Mouse (Mus musculus): ENCODE results near the gene Lmo2. TPM values are rescaled to one million over a fixed set of nuclear protein-coding genes. Genes with fewer than 3 reads are reported as not detected.
"Not testable (repeated sequence)": the region's sequence is repeated elsewhere in the genome, so short reads cannot be mapped to it uniquely, and the experiment has no call there.

Gene Lmo2
- total RNA-seq, 2 experiments from 2014 or later = 92.3 to 186 TPM

DNA sequence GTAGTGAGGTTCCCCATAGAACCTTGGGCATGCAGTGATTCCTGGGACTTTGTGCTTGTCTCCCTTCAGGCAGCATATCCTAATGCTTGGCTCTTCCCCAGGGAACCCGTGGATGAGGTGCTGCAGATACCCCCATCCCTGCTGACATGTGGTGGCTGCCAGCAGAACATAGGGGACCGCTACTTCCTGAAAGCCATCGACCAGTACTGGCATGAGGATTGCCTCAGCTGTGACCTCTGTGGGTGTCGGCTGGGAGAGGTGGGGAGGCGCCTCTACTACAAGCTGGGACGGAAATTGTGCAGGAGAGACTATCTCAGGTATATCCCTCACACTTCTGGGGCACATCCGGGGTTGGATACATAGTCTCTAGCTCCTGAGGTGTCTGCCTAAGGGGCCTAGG, 18.1 kb downstream of the Lmo2 start:
- ATAC-seq (ENCODE audit: poor library complexity, severe bottlenecking) = peak; percentile 75

DNA sequence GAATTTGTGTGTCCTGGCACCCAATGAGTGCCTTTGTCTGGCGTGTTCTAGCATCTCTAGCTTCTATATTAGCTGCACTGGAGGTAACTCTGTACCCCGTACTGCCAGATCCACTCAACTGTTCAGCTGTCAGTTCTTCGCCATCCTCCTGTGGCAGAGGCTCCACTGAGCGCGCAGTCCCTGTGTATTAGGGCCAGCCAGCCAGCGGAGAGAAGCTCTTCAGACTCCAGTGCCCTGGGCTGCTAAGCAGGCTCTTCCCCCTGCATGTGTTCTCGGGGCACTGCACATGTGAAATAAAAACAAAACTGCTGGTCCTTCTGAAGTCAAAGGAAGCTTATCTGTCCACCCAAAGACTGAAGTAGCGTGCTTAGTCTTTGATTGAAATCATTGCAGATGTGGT, 19.4 kb downstream of the Lmo2 start:
- no peak for ATAC-seq (ENCODE audit: poor library complexity, severe bottlenecking)

DNA sequence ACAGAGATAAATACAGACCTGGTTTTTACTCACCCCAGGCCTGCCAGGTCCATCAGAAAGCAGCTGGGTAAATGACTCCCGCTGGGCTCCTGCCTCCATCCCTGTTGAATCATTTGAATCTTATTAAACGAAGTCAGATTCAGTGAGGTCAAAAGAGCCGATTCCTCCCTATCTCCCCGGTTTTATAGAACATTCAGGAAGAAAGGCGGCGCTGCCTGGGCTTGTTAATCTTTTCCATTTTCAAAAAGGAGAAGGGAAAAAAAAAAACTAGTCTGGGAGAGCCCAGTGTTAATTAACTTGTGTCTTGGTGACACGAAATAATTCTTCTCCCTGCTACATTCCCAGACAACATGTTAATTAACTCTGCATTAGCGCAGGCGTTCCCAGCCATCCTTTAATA, 19.9 kb downstream of the Lmo2 start:
- no peak for ATAC-seq (ENCODE audit: poor library complexity, severe bottlenecking)

- peak; percentile 88 for ATAC-seq (ENCODE audit: poor library complexity, severe bottlenecking)
Observed at GRCm38 (mm10) chr2:103982250-103982649, 24.5 kb downstream of the Lmo2 start.

GRCm38 (mm10) chr2:103983146-103983545, 25.4 kb downstream of the Lmo2 start:
- ATAC-seq (ENCODE audit: poor library complexity, severe bottlenecking) = no peak

DNA sequence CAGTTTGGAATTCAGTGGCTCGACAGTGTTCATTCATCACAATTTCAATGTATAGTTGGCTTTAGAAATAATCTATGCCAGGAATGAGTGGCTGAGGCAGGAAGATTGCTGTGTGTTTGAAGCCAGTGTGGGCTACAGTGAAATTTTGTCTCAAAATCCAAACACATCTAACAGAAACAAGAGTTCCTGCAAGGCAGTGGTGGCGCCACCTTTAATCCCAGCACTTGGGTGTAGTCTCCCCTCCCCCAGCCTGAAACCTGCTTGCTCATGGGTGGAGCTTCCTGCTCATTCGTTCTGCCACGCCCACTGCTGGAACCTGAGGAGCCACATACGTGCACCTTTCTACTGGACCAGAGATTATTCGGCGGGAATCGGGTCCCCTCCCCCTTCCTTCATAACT, 29.8 kb downstream of the Lmo2 start:
- not testable (repeated sequence) for ATAC-seq (ENCODE audit: poor library complexity, severe bottlenecking)

GRCm38 (mm10) chr2:103989724-103990123, 31.9 kb downstream of the Lmo2 start:
- ATAC-seq (ENCODE audit: poor library complexity, severe bottlenecking) = no peak

- ATAC-seq (ENCODE audit: poor library complexity, severe bottlenecking) = peak; percentile 35; the same call in 1 of the 2 replicates
Observed at GRCm38 (mm10) chr2:103991303-103991702, 33.5 kb downstream of the Lmo2 start.

DNA sequence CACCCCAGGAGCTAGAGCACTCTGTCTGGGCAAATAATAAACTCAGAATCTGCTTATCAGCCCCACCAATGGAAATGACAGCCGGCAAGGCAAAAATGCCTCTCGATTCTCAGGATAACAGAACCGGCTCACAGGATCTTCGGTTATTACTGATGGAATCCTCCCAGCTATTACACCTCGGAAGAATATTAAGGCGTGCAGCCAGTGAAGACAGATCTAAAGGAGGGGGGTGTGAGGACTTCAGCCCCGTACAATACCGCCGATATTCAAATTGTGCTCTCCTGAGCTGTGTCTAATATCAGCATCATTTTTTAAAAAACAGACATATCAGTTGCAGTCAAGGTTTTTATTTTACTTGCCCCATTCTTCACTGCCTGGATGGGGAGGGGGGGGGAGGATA, 34.4 kb downstream of the Lmo2 start:
- no peak for ATAC-seq (ENCODE audit: poor library complexity, severe bottlenecking)

DNA sequence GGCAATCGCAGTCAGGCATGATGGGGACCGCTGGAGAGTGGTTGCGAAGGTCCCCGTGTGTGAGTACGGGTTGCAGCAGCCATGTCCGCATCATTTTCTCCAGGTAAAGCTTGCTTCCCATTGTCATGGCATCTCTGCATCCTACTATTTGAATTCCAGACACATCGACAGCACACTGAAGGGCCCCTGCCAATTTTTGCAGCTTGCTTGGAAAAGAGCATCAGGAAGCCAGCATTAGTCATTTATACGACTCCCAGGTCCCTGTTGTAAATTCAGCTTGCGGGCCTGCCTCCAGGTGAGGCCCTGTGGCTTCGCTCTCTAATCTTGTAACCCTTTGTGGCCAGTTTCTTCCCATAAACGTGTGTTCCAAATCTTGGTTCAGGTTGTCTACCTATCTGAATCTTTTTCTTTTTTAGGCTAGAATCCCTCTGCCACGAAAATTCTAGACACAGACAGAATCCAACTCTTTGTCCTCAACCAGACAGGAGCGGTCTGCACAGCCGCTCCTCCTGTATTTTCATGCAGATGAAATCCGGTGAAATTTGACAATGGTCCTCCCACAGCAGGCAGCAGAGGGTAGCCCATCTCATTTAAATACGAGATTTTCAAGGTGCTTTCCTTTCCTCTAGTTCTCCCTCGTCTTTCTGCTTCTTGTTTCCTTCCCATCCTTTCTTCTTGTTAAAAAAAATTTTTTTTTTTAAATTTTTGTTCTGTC, 35.0 kb downstream of the Lmo2 start:
- no peak for ATAC-seq (ENCODE audit: poor library complexity, severe bottlenecking)

DNA sequence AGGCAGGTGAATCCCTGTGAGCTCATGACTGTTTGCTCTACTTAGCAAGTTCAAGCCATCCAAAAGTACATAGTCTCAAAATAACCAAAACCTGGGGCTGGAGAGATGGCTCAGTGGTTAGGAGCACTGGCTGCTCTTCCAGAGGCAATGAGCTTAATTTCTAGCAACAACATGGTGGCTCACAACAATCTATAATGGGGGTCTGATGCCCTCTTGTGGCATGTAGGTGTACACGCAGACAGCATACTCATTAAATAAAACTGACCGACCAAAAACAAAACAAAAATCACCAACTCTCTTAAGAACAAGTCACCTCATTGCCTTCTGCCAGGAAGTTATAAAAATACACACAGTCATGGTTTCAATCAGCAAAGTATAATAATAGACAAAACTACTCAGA, 43.3 kb downstream of the Lmo2 start:
- peak; percentile 92 for ATAC-seq (ENCODE audit: poor library complexity, severe bottlenecking)

GRCm38 (mm10) chr2:104001861-104002260, 44.1 kb downstream of the Lmo2 start:
- ATAC-seq (ENCODE audit: poor library complexity, severe bottlenecking) = no peak

DNA sequence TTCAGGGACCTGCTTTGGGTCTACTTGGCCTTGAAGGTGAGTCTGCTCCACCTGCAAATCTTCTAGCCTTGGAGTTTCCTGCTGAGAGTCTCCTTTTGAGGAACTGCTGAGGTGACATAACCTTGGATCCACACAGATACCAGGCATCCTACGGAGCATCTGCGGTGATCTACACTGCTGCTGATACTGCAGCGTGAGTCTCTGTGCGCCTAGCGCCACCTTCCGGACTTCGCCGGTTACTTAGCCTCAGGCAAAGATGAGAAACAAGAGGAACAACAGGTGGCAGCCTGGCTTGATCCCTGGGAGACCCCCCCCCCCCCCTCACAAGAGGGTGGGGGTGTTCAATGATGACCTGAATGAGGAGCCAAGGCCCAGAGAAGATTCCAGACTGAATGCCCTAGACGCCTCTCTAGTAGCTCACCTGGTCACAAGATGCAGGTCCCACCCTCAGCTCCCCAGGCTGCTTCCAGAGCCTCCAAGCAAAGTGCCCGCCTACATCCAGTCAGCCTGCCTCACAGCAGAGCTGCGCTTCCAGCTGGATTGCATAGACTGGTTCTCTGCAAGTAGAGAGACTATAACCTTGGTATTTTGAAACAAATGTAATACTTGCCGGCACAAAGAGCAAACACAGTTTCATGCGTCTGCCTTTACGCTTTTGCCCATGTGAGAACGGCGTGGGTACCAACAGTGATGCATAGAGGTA, 45.1 kb downstream of the Lmo2 start:
- peak; percentile 85 for ATAC-seq (ENCODE audit: poor library complexity, severe bottlenecking)

- ATAC-seq (ENCODE audit: poor library complexity, severe bottlenecking) = no peak
Observed at GRCm38 (mm10) chr2:104007793-104008519, 50.2 kb downstream of the Lmo2 start.

DNA sequence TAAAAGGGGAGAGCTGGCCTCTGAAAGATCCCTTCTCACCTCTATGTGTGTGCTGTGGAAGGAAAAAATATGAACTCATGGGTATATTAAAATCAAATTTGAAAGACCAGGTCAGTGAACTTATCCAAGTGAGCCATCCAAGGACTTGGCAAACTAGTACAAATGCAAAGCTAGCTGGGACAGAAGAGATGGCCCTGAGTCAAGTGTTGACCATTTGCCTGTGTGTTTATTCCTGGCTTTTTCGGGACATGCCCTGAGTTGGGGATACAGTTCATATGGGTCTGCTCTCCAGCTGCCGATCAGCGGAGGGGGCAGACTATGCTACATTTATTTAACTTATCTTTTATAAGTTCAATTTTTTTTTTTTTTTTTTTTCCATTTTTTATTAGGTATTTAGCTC, 51.1 kb downstream of the Lmo2 start:
- ATAC-seq (ENCODE audit: poor library complexity, severe bottlenecking) = not testable (repeated sequence)

DNA sequence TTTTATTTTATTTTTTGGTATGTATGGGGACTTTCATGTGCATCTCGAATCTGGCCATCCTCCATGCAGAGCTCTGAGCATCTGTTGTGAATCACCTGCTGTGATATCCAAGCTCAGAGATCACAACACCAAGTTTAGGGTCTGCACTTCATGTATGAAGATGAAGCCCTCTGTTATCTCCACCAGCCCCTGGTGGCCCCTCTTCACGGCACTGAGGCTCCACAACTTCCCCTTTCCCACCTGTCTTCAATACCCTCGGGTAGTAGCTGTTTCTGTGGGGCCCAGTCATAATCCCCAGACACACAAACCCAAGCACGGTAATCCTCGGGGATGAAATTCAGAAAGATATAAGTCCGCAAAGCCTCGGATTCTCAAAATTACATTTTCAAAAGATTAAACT, 65.3 kb downstream of the Lmo2 start:
- no peak for ATAC-seq (ENCODE audit: poor library complexity, severe bottlenecking)

DNA sequence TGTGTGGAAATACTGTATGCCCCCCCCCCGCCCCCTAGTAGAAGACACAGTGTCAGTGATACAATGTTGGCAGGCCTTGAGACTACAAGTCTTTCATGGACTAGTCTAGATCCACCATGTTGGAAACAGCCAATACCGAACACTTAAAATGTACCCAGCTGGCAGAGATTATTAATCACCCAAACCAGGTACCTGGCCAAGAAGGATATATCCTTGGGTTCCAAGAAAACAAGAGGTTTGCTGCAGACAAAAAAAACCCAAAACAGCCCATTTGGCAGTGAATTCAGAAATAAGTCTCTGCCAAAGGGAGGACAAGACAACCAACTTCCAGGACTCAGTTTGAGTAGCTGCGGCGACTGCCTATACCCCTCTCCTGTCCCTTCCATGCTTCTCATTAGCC, 66.9 kb downstream of the Lmo2 start:
- ATAC-seq (ENCODE audit: poor library complexity, severe bottlenecking) = no peak

- peak; percentile 87 for ATAC-seq (ENCODE audit: poor library complexity, severe bottlenecking)
Observed at GRCm38 (mm10) chr2:104027458-104028138, 69.8 kb downstream of the Lmo2 start, which contains the start of gene Fbxo3. TSS of gene Fbxo3 (plus strand) at chr2:104027721.

DNA sequence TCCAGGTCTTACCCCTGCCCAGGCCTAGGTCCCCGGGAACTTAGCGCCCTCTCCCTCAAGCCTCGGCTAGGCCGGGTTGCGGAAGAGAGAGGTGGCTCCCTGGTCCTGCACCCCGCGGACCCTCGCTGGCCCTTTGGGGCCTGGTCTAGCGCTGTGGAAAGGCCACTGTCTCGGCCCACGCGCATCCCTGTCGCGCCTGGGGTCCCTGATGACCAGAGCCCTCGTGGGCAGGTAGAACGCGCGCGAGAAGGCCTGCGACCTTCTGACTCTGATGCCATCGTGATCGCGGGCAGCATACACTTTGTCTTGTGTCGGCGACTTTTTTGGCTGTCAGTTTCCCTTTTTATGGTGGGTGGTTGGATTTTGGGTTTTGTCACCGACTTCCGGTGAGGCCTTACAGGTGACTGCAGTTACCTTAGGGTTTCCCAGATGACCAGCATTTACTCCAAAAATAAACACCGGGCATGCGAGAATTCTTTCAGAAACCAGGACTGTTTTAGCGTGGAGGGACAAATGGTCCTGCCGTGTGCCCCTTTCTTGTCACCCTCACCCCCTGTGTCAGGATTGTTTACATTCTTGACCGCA, 70.4 kb downstream of the Lmo2 start, which contains the start of gene 4931422A03Rik:
Gene 4931422A03Rik (minus strand): TSS at position 223 of the 585 bp plus-strand sequence.
- peak; percentile 45 for ATAC-seq (ENCODE audit: poor library complexity, severe bottlenecking)

- ATAC-seq (ENCODE audit: poor library complexity, severe bottlenecking) = no peak
Observed at GRCm38 (mm10) chr2:104029074-104029473, 71.3 kb downstream of the Lmo2 start.

DNA sequence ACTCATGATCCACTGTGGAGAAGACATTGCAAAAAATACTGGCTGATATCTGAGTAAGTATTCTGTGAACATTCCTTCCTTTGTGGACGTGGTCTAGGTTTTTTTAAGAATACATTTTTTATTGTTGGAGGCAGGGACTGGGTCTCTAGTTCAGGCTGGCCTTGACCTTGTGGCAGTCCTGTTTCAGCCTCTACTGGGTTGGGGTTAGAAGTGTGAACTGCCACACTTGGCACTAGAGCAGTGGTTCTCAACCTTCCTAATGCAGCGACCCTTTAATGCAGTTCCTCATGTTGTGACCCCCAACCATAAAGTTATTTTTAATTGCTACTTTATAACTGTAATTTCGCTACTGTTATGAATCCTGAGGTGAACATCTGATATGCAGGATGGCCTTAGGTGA, 72.6 kb downstream of the Lmo2 start:
- ATAC-seq (ENCODE audit: poor library complexity, severe bottlenecking) = no peak

Data from megakaryocyte, adult 5-6 weeks (primary cell).